Mouse (Mus musculus): Measurements from ENCODE around the gene Hspa8. TPM values are rescaled to one million over a fixed set of nuclear protein-coding genes. Genes with fewer than 3 reads are reported as not detected.
"Not testable (repeated sequence)": the region's sequence is repeated elsewhere in the genome, so short reads cannot be mapped to it uniquely, and the experiment has no call there.

Hspa8 gene
- total RNA-seq (2021), result 1,000 to 10,000 TPM; 1,297 to 1,609 TPM
- long read RNA-seq, experiment 1, transcript Hspa8-201 (9 exons, 2,394 nt), result major isoform, 1,735 of 1,862 reads
- long read RNA-seq, experiment 1, partial matches to known transcripts, result 111 of 1,862 reads
- long read RNA-seq, experiment 1, other reads (novel, unspliced or antisense), result 16 of 1,862 reads
- long read RNA-seq, experiment 2, transcript Hspa8-201 (9 exons, 2,394 nt), result major isoform, 1,504 of 1,608 reads
- long read RNA-seq, experiment 2, partial matches to known transcripts, result 95 of 1,608 reads
- long read RNA-seq, experiment 2, other reads (novel, unspliced or antisense), result 9 of 1,608 reads

- peak within 1 kb of the TSS; percentile 93 for H3K4me3 ChIP-seq
- peak; percentile 100 for DNase-seq
- intact Hi-C loops (cut with DNase I), result no loop called here
- H3K27ac ChIP-seq, result peak within 1 kb of the TSS; percentile 100
- TF ChIP-seq CTCF (IDR thresholded peaks at IDR 0.05), result peak; percentile 45
These were observed at the start of gene Hspa8 for GRCm38 (mm10) chr9:40800675-40801612. Gene Hspa8 (plus strand): TSS chr9:40800984.

GRCm38 (mm10) chr9:40751749-40752148 lies 49.0 kb upstream of the Hspa8 start:
- intact Hi-C loops (cut with DNase I), result loop anchor here (5.0 to 10.0 kb wide), 2 partner anchors 134 to 337 kb away; no protein-coding TSS in a partner anchor

GRCm38 (mm10) chr9:40756401-40756800 lies 44.4 kb upstream of the Hspa8 start:
- Histone ChIP-seq H3K4me3 (peak overlapping the region; percentile 59), H3K27ac (peak overlapping the region; percentile 79)
- peak; percentile 94; the same call in 1 of the 2 replicates for TF ChIP-seq CTCF (IDR thresholded peaks at IDR 0.05)
- no peak for DNase-seq
- intact Hi-C loops (cut with DNase I), result loop anchor here (2.0 to 10.0 kb wide), 2 partner anchors 50 to 342 kb away; no protein-coding TSS in a partner anchor

More at GRCm38 (mm10) chr9:40751749-40752148, 49.0 kb upstream of the Hspa8 start:
- Histone ChIP-seq H3K4me3 (no peak overlapping the region), H3K27ac (no peak overlapping the region)
- peak; percentile 22; the same call in 1 of the 2 replicates for TF ChIP-seq CTCF (IDR thresholded peaks at IDR 0.05)
- no peak for DNase-seq

GRCm38 (mm10) chr9:40757105-40757626 lies 43.6 kb upstream of the Hspa8 start:
- Histone ChIP-seq H3K27ac (peak overlapping the region; percentile 79), H3K4me3 (peak overlapping the region; percentile 59)
- peak; percentile 51 for TF ChIP-seq CTCF (IDR thresholded peaks at IDR 0.05)
- DNase-seq, result peak; percentile 54
- intact Hi-C loops (cut with DNase I), result loop anchor here (2.0 to 10.0 kb wide), 2 partner anchors 50 to 342 kb away; no protein-coding TSS in a partner anchor

GRCm38 (mm10) chr9:40757685-40758270 lies 43.0 kb upstream of the Hspa8 start:
- intact Hi-C loops (cut with DNase I), result loop anchor here (2.0 to 10.0 kb wide), 2 partner anchors 49 to 343 kb away; no protein-coding TSS in a partner anchor
- peak; percentile 62 for TF ChIP-seq CTCF (IDR thresholded peaks at IDR 0.05)
- H3K27ac ChIP-seq, result peak overlapping the region; percentile 79
- peak overlapping the region; percentile 59 for H3K4me3 ChIP-seq
- DNase-seq, result peak; percentile 77

- no peak for TF ChIP-seq CTCF (IDR thresholded peaks at IDR 0.05)
These were observed 38.4 kb upstream of the Hspa8 start for GRCm38 (mm10) chr9:40762354-40762753.

GRCm38 (mm10) chr9:40764887-40765580 lies 35.8 kb upstream of the Hspa8 start:
- intact Hi-C loops (cut with DNase I), result no loop called here
- TF ChIP-seq CTCF (IDR thresholded peaks at IDR 0.05), result peak; percentile 23; the same call in 1 of the 2 replicates
- DNase-seq, result no peak
- H3K27ac ChIP-seq, result 0 out of 2 replicates have a peak overlapping the region, but pooled peaks have one; percentile 35
- peak overlapping the region; percentile 37; the same call in 1 of the 2 replicates for H3K4me3 ChIP-seq

More at GRCm38 (mm10) chr9:40762354-40762753, 38.4 kb upstream of the Hspa8 start:
- no peak for DNase-seq
- no peak overlapping the region for H3K4me3 ChIP-seq
- H3K27ac ChIP-seq, result no peak overlapping the region
- intact Hi-C loops (cut with DNase I), result no loop called here

GRCm38 (mm10) chr9:40765581-40765940 lies 35.2 kb upstream of the Hspa8 start:
- Histone ChIP-seq H3K4me3 (peak overlapping the region; percentile 37), H3K27ac (peak overlapping the region; percentile 35)
- intact Hi-C loops (cut with DNase I), result no loop called here
- TF ChIP-seq CTCF (IDR thresholded peaks at IDR 0.05), result no peak
- no peak for DNase-seq

GRCm38 (mm10) chr9:40766058-40766605 lies 34.7 kb upstream of the Hspa8 start:
- no peak for TF ChIP-seq CTCF (IDR thresholded peaks at IDR 0.05)
- intact Hi-C loops (cut with DNase I), result no loop called here

GRCm38 (mm10) chr9:40767946-40768345 lies 32.8 kb upstream of the Hspa8 start:
- intact Hi-C loops (cut with DNase I), result no loop called here
- no peak for TF ChIP-seq CTCF (IDR thresholded peaks at IDR 0.05)
- no peak overlapping the region for H3K27ac ChIP-seq

More at GRCm38 (mm10) chr9:40766058-40766605, 34.7 kb upstream of the Hspa8 start:
- Histone ChIP-seq H3K4me3 (peak overlapping the region; percentile 37; the same call in 1 of the 2 replicates), H3K27ac (peak overlapping the region; percentile 35)
- no peak for DNase-seq

GRCm38 (mm10) chr9:40772246-40772645 lies 28.5 kb upstream of the Hspa8 start:
- intact Hi-C loops (cut with DNase I), result no loop called here
- TF ChIP-seq CTCF (IDR thresholded peaks at IDR 0.05), result no peak
- DNase-seq, result peak; percentile 71
- peak overlapping the region; percentile 34; the same call in 1 of the 2 replicates for H3K4me3 ChIP-seq
- peak overlapping the region; percentile 48; the same call in 1 of the 2 replicates for H3K27ac ChIP-seq

More at GRCm38 (mm10) chr9:40767946-40768345, 32.8 kb upstream of the Hspa8 start:
- no peak overlapping the region for H3K4me3 ChIP-seq
- DNase-seq, result no peak

- H3K4me3 ChIP-seq; DNase-seq; H3K27ac ChIP-seq; intact Hi-C loops (cut with DNase I): not testable (repeated sequence)
These were observed 27.6 kb upstream of the Hspa8 start for GRCm38 (mm10) chr9:40773142-40773541.
